Mouse (Mus musculus): Measurements from ENCODE around the gene Creb5.

Gene Creb5

DNA sequence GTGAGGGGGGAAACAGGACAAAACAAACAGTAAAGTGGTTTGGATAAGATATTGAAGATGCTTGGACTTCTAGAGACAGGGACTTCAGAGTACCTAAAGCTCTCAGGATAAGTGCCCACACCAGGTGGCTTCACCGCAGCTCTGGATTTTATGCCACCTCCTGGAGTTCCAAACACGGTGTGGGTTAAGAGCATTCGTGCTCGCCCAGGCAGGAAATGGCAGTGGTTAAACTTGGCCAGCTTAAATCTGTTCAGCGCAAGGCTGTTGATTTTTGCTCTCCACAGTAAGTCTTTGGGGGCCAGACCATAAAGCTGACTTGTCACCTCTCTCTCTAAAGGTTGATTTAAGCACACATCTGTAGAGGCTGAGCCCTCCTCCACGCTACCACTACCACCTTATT, 262.3 kb downstream of the Creb5 start:
- DNase-seq, result no peak

DNA sequence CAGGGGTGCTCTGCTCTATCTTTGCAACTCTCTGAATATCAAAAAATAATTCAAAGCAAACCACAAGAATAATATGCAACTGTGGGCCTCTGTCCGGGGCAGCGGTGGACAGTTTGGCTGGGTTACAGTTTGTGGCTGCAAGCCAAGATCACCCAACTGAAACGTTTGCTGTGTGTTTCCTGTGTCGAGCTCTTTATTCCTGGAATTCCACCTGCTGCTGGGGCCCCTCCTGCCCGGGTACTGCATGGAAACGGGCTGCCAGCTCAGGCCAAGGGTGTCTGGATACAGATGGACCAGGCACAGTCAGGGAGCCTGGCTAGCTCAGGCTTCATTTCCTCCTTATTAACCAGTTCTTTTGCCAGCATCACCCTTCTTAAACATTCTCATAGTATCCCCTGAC, 269.0 kb downstream of the Creb5 start:
- peak; percentile 59 to 69 for DNase-seq

DNA sequence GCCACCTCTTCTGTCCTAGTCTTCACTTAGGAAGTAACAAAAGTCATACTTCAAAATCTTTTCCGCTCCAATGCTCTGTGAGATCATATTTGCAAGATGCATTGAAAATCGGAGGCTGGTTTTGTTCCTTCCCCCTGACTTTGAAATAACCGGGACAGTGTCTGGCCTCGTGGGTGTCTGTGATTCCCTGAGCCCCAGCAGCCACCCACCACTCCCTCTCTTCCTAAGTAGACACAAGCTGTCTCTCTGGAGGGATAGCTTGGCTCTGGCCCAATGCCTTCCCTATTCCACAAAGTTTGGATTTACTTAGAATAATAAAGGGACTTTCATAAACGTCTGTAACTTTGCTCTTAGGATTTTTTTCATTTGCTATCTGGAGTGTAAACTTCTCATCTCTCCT, 273.9 kb downstream of the Creb5 start:
- no peak for DNase-seq

DNA sequence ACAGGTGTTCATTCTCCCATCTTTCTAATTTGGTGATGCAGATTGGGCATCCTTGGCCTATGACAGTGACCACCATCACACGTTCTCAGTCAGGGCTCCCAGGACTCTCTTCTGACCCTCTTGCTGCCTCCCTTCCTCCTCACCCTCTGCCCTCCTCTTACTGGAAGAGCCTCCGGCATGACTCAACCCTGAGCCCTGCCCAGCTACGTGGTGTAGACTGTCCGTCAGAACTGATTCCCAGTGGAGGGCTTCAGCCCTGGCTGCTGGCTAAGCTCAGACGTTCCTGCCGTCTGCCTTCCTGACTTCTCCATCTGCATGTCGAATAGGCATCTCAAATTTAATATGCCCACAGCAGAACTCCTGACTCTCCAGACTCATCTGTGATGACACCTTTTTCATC, 275.5 kb downstream of the Creb5 start:
- DNase-seq, result no peak

DNA sequence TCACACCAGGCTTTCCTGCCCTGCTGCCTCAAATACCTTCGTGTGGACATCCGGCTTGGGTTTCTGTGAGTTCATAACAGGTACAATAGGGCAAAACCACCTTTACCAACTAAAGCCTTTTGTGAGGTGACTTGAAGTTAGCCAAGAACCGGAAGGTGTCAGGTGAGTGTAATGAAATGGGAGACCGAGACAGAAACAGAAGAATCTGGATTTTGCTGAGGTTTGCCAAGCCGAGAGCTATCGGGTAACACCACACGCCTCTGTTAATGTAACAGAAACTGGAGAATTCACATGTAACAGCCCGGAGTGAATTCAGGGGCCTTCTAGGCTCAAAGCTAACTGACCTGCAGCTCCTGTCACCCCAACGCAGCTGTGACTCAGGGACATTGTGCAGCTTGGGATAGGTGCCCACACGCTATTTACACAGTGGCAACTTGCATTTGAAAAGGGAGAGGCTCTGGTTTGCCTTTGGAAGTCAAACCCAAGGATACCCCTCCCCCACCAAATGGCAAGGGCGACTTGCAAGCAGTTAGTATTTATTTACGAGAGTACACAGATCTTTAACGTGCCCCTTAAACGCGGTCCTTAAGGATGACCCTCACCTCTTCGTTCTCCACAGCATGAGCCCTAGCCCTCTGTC, 276.6 kb downstream of the Creb5 start:
- no peak for DNase-seq

DNA sequence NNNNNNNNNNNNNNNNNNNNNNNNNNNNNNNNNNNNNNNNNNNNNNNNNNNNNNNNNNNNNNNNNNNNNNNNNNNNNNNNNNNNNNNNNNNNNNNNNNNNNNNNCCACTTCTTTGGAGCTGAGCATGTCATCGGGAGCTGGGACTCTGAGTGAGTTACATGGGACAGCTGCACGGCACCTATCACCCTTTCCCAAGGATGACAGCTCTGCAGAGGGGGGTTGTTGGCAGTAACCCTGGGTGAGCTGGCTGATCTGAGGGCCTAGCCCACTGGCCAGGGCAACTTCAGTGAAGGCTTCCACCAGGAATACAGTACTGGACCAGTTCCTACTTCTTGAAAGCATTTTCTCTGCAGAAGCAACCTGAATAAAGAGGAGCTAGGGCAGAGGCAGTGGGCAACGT, 282.4 kb downstream of the Creb5 start:
- DNase-seq, result no peak

DNA sequence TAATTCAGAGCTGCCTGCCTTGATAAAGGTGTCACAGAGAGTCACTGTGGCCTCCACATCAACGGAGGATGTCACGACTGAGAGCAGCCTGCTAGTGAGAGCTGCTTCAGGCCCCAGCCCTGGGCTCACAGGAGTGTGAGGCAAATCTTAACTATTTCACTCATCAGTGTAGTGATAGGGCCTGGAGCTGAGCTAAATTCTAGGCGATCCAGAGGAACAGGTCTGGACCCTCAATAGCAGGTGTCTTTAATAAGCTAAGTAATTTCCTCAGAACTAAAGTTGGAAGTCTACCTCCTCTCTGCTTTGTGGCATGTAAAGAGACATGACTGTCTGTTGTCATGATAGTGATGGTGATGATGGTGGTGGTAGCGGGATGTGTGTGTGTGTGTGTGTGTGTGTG, 283.8 kb downstream of the Creb5 start:
- DNase-seq, result no peak

DNA sequence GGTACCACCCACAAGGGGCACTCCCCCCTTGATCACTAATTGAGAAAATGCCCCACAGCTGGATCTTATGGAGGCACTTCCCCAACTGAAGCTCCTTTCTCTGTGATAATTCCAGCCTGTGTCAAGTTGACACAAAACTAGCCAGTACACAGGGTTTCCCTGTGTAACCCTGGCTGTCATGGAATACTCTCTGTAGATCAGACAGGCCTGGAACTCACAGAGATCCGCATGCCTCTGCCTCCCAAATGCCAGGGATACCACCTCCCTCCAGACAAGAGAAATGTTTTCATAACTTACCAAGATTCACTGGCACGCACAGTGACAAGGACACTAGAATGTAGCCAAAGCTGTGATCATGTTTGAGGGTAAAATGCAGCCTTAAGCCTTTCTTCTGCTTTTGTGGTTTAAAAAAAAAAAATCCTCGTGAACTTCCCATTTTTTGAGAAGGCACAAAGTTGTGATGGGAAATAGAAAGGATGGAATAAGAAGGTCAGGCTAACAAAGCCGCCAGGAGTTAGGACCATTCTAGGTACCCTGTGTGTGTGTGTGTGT, 284.6 kb downstream of the Creb5 start:
- no peak for DNase-seq

DNA sequence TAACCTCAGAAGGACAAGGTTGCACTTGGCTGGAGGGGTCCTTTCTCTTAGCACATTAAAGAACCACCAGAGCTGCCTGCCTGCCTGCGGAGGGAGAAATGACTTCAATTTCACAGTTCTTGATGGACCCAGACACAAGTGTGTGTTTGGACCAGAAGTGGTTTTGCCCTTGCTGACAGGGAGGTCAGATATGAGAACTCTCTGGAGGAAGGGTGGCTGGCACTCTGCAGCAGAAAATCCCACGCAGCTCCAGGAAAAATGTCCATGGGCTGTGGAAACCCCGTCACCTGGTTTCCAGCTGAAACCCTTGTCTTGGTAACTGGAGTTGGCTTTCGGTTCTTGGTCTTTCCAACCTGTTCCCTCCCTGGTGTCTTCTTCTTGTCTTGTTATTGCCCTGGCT, 285.4 kb downstream of the Creb5 start:
- DNase-seq, result no peak

DNA sequence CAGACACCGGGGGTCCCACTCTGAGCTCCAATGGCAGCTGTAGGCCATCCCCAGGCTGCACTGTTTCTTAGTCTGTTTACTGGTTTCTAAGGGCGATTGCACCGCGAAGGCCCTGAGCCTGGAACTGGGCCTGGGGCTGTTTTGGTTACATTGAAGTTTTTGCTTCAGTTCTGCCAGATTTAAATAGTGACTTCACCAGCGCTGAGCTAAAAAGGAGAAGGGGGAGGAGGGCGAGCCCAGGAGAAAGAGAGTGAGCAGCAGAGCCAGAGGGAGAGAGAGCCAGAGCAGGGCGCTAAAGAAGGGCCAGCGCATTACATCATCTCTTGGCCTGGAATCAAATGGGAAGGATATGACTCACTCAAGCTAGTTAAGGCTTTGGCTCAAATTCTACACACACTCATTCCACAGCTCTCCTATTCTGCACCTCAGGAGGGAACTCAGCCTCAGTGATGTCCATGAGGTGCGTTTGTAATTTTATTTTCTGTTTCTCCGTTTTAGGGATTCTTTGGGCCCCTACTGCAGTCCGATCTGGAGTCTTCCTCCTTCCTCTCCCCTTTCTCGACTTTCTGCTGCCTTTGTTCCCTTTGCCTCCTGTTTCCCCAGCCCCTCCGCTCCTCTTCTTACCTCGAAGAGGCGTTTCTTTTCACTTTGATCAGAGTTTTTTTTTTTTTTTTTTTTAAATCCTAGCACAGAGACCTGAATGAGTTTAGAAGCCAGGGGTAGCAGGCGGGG, 286.1 kb downstream of the Creb5 start:
- peak; percentile 91 to 92 for DNase-seq

DNA sequence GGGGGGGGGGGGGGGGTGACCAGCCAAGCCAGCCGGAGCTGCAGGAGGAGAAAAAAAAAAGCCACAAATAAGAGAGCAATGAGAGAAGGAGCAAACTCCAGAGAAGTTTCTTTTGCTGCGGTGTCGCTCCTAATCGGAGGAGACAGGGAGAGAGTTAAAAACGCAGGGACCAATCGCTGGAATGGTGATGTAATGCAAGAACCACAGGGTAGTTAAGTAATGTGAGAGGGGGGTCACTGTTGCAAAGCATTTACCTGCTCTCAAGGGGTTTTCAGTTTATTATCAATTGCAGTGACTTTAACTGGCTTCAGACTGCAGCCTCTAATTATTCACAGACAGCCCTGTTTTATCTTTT, 286.6 kb downstream of the Creb5 start:
- DNase-seq, result peak; percentile 29 to 32

DNA sequence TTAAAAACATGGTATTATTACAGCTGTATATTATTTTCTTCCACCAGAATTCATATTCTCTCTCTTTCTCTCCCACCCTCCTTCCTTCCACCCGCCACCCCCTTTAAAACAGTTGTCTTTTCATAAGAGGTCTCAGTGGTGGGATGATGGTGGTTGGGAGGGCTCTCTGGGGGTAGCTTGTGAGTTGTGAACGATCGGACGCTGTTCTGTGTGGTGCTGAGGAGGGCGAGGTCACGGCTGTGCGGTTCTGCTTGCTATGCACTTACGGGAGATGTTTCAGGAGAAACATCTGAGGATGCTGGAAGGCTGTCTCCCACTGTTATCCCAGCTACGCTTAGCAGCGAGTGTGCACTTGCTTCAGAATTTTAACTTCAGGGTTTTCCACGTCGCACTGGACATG, 287.0 kb downstream of the Creb5 start:
- peak; percentile 19 to 29 for DNase-seq

DNA sequence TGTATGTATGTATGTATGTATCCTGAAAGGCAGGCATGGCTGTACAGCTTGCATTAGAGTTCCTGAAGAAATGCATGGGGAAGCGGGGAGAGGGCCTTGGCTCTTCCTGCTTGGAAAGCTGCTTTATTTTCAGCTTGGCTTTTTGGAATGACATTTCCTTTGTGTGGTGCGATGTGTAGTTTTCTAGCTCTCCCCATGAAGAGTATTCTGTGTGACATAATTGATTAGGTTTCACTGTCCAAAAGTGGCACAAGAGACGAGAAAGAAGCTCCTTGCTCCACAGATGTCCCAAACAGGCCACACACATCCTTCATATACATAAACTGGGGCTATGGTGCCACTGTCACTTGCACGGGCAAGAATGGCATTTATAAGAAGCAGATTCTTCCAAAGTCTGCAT, 288.1 kb downstream of the Creb5 start:
- DNase-seq, result no peak

DNA sequence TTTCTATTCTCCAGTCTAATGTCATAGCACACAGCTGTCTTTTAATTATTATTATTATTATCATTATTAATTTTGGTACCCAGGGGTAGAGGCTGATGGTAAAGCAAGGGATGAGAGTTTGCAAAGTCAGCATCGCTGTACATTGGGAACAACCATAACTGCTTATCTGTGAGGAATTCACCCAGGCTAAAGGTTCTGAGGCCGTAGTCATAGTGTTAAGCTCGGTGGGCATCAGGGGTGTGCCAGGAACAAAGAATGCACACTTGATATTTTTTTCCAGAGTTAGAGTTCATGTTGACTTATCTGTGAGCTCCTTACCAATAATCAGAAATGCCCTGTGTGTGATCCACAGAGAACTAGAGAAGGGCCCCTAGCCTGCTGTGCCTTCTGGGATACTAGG, 288.8 kb downstream of the Creb5 start:
- DNase-seq, result no peak

DNA sequence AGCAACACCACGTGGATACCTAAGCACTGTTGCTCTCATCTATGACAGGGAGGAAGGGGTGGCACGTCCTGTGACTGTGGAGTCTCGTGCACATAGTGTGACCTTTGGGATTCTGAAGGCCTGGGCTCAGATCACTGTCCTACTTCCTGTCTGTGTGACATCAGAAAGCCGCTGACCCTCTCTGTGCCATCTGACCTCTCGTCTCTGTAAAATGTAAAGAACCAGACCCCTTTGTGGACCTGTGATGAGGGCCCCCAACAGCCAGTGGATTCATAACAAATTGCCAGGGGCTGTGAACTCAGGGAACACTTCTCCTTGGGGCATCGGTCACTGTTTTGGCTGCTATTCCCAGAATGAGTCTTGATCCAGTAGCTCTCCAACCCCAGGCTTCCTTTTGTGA, 289.8 kb downstream of the Creb5 start:
- no peak for DNase-seq

DNA sequence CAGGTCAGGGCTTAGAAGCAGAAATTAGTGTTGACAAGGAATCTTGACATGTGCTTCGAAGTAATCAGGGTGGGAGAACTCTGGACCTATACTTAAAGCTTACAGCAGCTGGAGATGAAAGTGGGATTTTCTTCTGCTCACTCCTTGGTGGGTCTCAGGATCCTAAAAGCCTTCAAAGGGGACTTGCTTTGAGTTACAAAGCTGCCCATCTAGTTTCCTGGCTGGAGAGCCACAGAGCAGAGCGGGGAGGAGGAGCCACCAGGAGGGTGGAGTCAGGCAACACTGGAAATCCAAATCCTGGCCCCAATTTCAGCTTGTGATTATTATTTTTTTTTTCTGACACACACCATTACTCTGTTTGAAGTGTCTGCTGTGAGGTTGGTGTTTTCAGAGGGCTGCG, 290.7 kb downstream of the Creb5 start:
- DNase-seq, result no peak

DNA sequence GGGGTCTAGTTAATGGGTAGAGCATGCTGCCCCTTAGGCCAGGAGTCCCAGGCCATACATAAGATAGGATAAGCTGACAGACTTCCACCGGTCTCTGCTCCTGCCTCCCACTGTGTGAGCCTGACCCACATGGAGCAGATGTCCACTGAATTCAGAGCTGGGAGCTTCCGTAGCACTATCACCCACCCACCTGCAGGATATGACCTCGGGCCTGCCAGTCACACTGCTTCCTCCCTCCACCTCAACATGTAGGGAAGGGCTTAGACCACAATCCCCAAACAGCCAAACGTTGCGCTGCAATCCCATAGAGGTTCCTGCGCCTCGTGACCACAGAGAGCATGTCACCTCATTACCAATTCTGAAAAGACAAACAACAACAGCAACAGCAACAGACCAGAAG, 293.3 kb downstream of the Creb5 start:
- no peak for DNase-seq

DNA sequence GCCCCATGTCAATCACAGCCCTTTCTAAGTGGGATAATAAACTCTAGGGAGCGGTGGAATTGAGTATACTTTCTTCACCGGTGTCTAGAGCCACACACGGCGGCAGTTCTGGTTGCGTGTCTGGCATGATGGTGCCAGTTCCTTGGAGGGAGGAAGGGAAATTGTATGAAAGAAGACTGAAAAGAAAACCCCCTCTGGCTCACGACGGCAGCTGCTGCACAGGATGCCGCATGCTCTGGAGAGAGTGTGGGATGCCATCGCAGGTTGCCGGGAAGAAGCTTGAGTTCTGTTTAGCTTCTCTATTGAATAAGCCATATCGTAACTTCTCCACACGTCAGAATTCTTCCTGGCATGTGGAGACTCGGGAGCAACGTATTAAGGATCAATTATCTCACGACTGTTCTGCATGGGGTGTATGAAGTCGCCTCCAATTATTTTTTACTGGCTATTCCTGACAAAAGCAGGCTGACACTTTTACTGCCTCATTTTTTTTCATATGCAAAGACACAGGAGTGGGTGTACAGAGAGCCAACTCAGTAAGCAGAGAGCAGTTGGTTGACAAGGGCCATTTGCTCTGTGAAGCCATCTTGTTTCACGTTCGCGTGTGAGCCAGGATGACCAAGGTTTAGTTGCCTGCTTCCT, 296.3 kb downstream of the Creb5 start:
- DNase-seq, result no peak

DNA sequence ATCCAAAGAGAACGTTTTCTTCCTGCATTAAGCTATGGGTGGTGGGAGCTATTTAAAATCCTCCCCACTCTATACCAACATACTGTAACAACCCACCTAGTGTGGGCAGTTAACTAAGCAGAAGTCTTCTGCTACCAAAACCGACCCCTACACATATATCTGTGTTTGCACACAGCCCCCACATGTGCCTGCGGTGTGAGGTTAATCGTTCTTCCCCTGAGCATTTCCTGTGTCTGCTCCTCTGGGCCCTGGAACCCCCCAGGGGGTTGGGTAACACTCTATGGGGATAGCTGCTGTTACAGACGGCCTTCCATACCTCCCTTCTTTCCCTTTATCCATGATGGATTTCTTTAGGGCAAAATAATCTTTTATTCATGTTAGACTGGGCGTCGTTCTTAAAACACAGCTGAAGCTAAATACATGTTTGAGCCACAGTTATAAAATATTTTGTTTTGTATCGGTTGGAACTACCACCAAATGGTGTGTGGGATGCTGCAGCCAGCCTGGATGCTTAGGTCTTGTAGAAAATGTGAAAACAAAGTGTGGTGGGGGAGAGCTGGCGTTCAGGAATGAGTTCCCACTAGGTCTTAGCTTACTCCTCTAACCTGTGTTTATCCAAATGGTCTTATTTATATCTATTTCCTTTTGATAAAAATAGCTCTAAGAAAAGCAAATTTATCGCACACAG, 297.8 kb downstream of the Creb5 start:
- no peak for DNase-seq

DNA sequence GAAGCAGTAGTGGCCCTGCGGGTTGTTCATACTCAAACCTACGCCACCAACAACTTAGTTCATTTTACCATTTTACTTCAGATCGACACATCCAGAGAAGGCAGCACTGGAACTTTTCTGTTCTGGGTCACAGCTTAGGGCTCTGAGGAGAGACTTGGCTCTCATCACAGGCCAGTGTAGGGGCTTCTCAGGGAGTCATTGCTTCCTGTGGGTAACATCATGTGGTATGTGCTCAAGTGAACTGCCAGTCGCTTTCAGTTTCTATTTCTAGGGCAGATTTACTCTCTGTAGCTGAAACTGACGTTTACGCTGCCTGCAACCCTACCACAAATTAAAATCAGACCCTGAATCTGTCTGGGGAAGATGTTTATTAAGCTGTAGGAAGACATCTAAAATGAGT, 302.7 kb downstream of the Creb5 start:
- no peak for DNase-seq

DNA sequence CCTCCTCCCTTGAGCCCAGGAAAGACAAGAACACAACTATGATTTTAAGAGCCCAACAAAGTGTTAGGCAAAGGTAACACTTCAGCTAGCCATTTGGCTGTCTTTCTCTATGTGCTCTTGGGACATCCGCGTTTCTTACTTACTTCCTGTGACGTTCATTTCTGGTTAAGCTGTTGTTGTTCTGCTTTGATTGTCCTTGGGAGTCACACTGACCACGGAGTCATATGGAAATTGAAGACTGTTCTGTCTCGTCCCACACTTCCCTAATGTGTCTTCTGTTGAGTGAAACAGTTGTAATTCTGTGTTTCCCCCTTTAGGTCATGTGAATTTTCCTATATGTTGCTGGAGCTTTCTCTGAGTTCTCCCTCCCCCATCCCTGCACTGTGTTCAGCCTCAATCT, 305.2 kb downstream of the Creb5 start:
- no peak for DNase-seq

DNA sequence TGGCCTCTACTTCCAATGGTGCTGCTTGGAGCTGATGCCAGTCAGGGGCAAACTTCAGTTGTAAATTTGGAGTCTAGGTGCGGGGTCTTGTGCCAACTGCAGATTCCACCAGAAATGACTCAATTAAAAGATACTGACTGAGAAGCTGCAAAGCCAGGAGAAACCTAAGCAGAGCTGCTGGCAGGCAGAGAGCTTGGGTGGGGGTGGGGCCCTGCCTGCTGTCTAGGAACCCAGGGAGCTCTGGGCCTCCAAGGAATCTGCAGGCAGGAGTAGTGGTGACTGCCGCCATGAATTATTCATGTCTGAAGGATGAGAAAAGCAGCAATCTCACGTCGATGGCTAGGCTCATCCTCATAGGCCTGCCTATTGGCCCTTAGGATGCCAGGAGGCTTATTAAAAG, 306.5 kb downstream of the Creb5 start:
- no peak for DNase-seq

DNA sequence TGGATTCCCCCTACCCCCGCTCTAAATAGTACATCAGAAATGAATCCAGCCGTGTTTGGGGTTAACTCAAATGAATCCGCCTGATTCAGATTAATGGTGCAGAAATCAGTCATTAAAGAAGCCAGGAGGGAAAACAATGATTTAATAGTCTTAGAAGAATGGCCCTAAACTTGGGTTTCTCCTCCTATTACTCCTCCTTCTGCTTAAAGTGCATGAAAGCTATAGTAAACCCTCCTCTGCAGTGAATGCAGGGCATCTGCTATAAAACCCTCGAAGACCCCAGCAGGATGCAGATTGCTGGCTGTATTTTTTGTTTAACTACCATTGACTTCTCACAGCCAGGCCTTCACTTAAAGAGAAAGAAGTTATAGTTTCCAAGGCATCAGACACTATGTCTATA, 307.2 kb downstream of the Creb5 start:
- DNase-seq, result no peak

DNA sequence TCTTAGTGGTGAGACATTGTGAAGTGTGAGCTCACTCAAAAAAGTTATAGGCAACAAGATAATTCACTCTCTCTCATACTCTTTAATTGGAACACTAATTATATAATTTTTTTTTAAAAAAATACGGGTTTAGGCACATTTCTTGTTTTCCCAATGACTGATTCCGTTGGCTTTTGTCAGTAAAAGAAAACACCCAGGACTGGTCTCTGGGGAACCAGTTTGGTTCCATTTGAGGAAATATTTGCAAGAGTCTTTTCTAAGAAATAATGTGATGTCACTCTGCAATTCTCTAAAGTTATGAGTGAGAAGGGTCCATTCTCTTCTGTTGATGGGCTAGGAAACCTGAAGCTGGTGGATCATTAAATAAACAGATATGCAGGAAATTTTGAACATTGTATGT, 309.3 kb downstream of the Creb5 start:
- DNase-seq, result no peak
